Mouse (Mus musculus) limb, embryonic 14.5 days (tissue): Measurements from ENCODE around the gene Zfp771. TPM values are rescaled to one million over a fixed set of nuclear protein-coding genes. Genes with fewer than 3 reads are reported as not detected.

Source experiments
- ATAC-seq: fragments of 200-750 bp; cut with Nextera tagmentation; 2 replicates; pipeline ENCODE4 v1.8.0; 2017; ENCODE audit warnings: low read depth, moderate number of reproducible peaks, moderate TSS enrichment; ENCODE audit not compliant: low FRiP score
- DNase-seq: peaks from one replicate; pipeline ENCODE4 v3.0.0-alpha.2; 2015; ENCODE audit warnings: low spot score
- H3K27ac ChIP-seq: fragments of 300-500 bp; sonication (generic); replicated peaks from 2 replicates; pipeline ENCODE4 v1.5.1; 2014; ENCODE audit warnings: low read depth, mild to moderate bottlenecking, low read length, moderate library complexity, mixed read lengths
- H3K27me3 ChIP-seq: fragments of 300-500 bp; sonication (generic); 2 replicates; pipeline ENCODE4 v1.6.1; 2014; ENCODE audit warnings: low read length, mixed read lengths; ENCODE audit not compliant: control insufficient read depth, insufficient read depth
- H3K36me3 ChIP-seq: fragments of 300-500 bp; sonication (generic); 2 replicates; pipeline ENCODE4 v1.6.1; 2014; ENCODE audit warnings: mild to moderate bottlenecking, low read length, moderate library complexity, mixed read lengths; ENCODE audit not compliant: control insufficient read depth, insufficient read depth
- H3K4me1 ChIP-seq: fragments of 300-500 bp; sonication (generic); 2 replicates; pipeline ENCODE4 v1.6.1; 2014; ENCODE audit warnings: antibody characterized with exemption, low read length, mixed read lengths; ENCODE audit not compliant: control insufficient read depth, insufficient read depth
- H3K4me2 ChIP-seq: fragments of 300-500 bp; sonication (generic); replicated peaks from 2 replicates; pipeline ENCODE4 v1.6.1; 2014; ENCODE audit warnings: low read depth, mild to moderate bottlenecking, low read length, moderate library complexity; ENCODE audit not compliant: severe bottlenecking
- H3K4me3 ChIP-seq: fragments of 300-500 bp; sonication (generic); replicated peaks from 2 replicates; pipeline ENCODE4 v1.5.1; 2014; ENCODE audit warnings: low read length
- H3K9ac ChIP-seq: fragments of 300-500 bp; sonication (generic); 2 replicates; pipeline ENCODE4 v1.6.1; 2014; ENCODE audit warnings: mild to moderate bottlenecking, low read depth, low read length, moderate library complexity; ENCODE audit not compliant: severe bottlenecking
- H3K9me3 ChIP-seq: fragments of 300-500 bp; sonication (generic); 2 replicates; pipeline ENCODE4 v1.6.1; 2016; ENCODE audit warnings: low read length; ENCODE audit not compliant: control insufficient read depth
- POLR2A ChIP-seq: fragments of 200-500 bp; IDR thresholded peaks from 2 replicates; pipeline ENCODE4 v1.8.0; 2012; ENCODE audit warnings: inconsistent platforms, mild to moderate bottlenecking, moderate library complexity, borderline replicate concordance; ENCODE audit not compliant: insufficient read depth, insufficient read length; ENCODE audit errors: extremely low read depth
- WGBS: fragments of 180-500 bp; shearing (Covaris S2); extraction: QIAGEN DNeasy Blood & Tissue Kit; methylation state at CpG from one replicate; pipeline ENCODE4 v1.1.7; 2014; 5-methylcytosine and 5-hydroxymethylcytosine counted together
- polyA plus RNA-seq, 2 experiments: library from polyadenylated mRNA; depleted of rRNA in 1 of 2; stranded (reverse) in 1 of 2; unstranded in 1 of 2; fragments of >200 nt; fragmentation: Nextera tagmentation in 1 of 2; extraction: Ambion mirVana in 1 of 2; gene quantifications; 2 replicates each; pipeline versions ENCODE4 v1.2.1 to v1.2.3; 2012 to 2014

The Zfp771 gene
- polyA plus RNA-seq, 2 experiments, result 66.2 to 115 TPM

DNA sequence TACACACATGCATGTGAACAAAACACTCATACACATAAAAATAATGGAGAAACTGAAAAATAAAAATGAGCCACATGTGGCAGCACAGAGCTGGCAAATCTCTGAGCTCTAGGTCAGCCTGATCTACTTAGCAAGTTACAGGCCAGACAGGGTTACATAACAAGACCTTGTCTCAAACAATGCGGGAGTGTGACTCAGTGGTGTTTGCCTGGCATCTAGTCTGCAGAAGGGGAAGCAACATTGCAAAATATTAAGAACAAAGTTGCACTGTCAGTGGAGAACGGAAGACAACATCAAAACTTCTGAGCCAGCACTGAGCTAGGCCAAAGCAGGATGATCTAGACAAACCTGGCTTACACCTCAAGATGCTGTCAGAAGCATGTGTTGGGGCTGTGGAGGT, 26.2 kb downstream of the Zfp771 start:
- no peak overlapping the region for H3K9ac ChIP-seq
- no peak overlapping the region for H3K4me2 ChIP-seq
- no peaks in the 10 kb centered on the region for H3K27me3 ChIP-seq
- WGBS, result 93% methylated on average over 2 of the region's 2 CpGs
- no peak for TF ChIP-seq POLR2A
- H3K4me3 ChIP-seq, result no peak overlapping the region
- H3K36me3 ChIP-seq, result peaks cover 19% of the 10 kb centered on the region
- no peak overlapping the region for H3K27ac ChIP-seq
- H3K9me3 ChIP-seq, result no peaks in the 10 kb centered on the region
- 0 out of 2 replicates have a peak, but pooled peaks cover 3% of the 10 kb centered on the region for H3K4me1 ChIP-seq
- DNase-seq, result no peak
- ATAC-seq, result no peak

DNA sequence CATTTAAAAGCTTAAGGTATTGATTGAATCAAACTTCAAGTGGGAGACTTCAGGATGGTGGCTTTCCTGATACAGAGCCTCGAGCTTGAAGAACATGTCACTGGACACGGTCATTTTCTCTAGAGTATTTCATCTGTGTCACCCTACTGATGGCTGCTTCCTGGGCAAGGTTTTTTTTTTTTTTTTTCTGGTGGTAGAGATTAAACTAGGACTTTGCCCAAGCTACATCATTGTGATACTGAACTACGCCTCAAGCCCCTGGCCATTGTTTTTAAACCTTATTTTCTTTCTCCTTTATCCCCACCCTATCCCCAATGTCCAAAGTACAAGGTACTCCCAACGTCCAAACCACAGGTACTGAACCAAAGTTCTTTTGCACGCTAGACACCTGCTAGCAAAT, 26.6 kb downstream of the Zfp771 start:
- Histone ChIP-seq H3K27ac (no peak overlapping the region), H3K4me1 (0 out of 2 replicates have a peak, but pooled peaks cover 3% of the 10 kb centered on the region), H3K27me3 (no peaks in the 10 kb centered on the region), H3K36me3 (peaks cover 19% of the 10 kb centered on the region), H3K9me3 (no peaks in the 10 kb centered on the region), H3K4me2 (no peak overlapping the region), H3K4me3 (no peak overlapping the region), H3K9ac (no peak overlapping the region)
- ATAC-seq (no peak), DNase-seq (no peak)
- 88% methylated on average over 5 of the region's 5 CpGs for WGBS
- TF ChIP-seq POLR2A, result no peak

GRCm38 (mm10) chr7:127271093-127271492, 27.0 kb downstream of the Zfp771 start:
- ATAC-seq, result no peak
- DNase-seq, result no peak

GRCm38 (mm10) chr7:127272566-127272965, 28.5 kb downstream of the Zfp771 start:
- H3K4me3 ChIP-seq, result peak overlapping the region; percentile 86
- H3K4me2 ChIP-seq, result peak overlapping the region; percentile 92; the same call in 1 of the 2 replicates
- H3K9me3 ChIP-seq, result no peaks in the 10 kb centered on the region
- WGBS, result 94% methylated on average over 15 of the region's 15 CpGs
- ATAC-seq, result no peak
- 0 out of 2 replicates have a peak, but pooled peaks cover 3% of the 10 kb centered on the region for H3K4me1 ChIP-seq
- peaks cover 19% of the 10 kb centered on the region for H3K36me3 ChIP-seq
- H3K27me3 ChIP-seq, result no peaks in the 10 kb centered on the region
- no peak overlapping the region for H3K27ac ChIP-seq
- TF ChIP-seq POLR2A, result no peak
- no peak for DNase-seq
- H3K9ac ChIP-seq, result no peak overlapping the region

More at GRCm38 (mm10) chr7:127271093-127271492, 27.0 kb downstream of the Zfp771 start:
- TF ChIP-seq POLR2A, result no peak
- 93% methylated on average over 4 of the region's 4 CpGs for WGBS
- Histone ChIP-seq H3K4me3 (no peak overlapping the region), H3K4me2 (no peak overlapping the region), H3K9me3 (no peaks in the 10 kb centered on the region), H3K36me3 (peaks cover 19% of the 10 kb centered on the region), H3K27me3 (no peaks in the 10 kb centered on the region), H3K4me1 (0 out of 2 replicates have a peak, but pooled peaks cover 3% of the 10 kb centered on the region), H3K27ac (no peak overlapping the region), H3K9ac (no peak overlapping the region)

- DNase-seq (no peak), ATAC-seq (peak; percentile 53)
- WGBS, result 19% methylated on average over 50 of the region's 50 CpGs
- Histone ChIP-seq H3K27ac (peak overlapping the region; percentile 81), H3K9ac (peak overlapping the region; percentile 93), H3K4me1 (0 out of 2 replicates have a peak, but pooled peaks cover 3% of the 10 kb centered on the region), H3K9me3 (no peaks in the 10 kb centered on the region), H3K27me3 (no peaks in the 10 kb centered on the region), H3K36me3 (peaks cover 19% of the 10 kb centered on the region), H3K4me3 (peak overlapping the region; percentile 86), H3K4me2 (peak overlapping the region; percentile 92)
- no peak for TF ChIP-seq POLR2A
Observed at GRCm38 (mm10) chr7:127273118-127273923, 29.2 kb downstream of the Zfp771 start.
